Mouse (Mus musculus) thymus, postnatal 4 days (tissue): ENCODE measurements around the gene Slc22a23.

Experiments used
- DNase-seq: peaks from one replicate; pipeline ENCODE4 v3.0.0; 2021

The Slc22a23 gene

GRCm38 (mm10) chr13:34266942-34267660 is 77.9 kb downstream of the Slc22a23 start:
- no peak for DNase-seq

- no peak for DNase-seq
These were observed 78.9 kb downstream of the Slc22a23 start for GRCm38 (mm10) chr13:34266067-34266466.

GRCm38 (mm10) chr13:34265576-34265975 is 79.4 kb downstream of the Slc22a23 start:
- no peak for DNase-seq

- DNase-seq, result no peak
These were observed 79.9 kb downstream of the Slc22a23 start for GRCm38 (mm10) chr13:34265022-34265565.

GRCm38 (mm10) chr13:34264508-34264907 is 80.5 kb downstream of the Slc22a23 start:
- no peak for DNase-seq

- no peak for DNase-seq
These were observed 86.2 kb downstream of the Slc22a23 start for GRCm38 (mm10) chr13:34258765-34259164.

GRCm38 (mm10) chr13:34257177-34257576 is 87.8 kb downstream of the Slc22a23 start:
- no peak for DNase-seq

- no peak for DNase-seq
These were observed 88.3 kb downstream of the Slc22a23 start for GRCm38 (mm10) chr13:34256676-34257075.

- no peak for DNase-seq
These were observed 89.7 kb downstream of the Slc22a23 start for GRCm38 (mm10) chr13:34255297-34255696.

GRCm38 (mm10) chr13:34254691-34255090 is 90.3 kb downstream of the Slc22a23 start:
- DNase-seq, result no peak

GRCm38 (mm10) chr13:34253736-34254135 is 91.2 kb downstream of the Slc22a23 start:
- DNase-seq, result no peak

GRCm38 (mm10) chr13:34248941-34249920 is 95.8 kb downstream of the Slc22a23 start:
- no peak for DNase-seq

GRCm38 (mm10) chr13:34248107-34248506 is 96.9 kb downstream of the Slc22a23 start:
- DNase-seq, result no peak

GRCm38 (mm10) chr13:34246821-34247220 is 98.2 kb downstream of the Slc22a23 start:
- DNase-seq, result no peak

GRCm38 (mm10) chr13:34245216-34245615 is 99.8 kb downstream of the Slc22a23 start:
- no peak for DNase-seq

GRCm38 (mm10) chr13:34244186-34244585 is 100.8 kb downstream of the Slc22a23 start:
- DNase-seq, result no peak

- DNase-seq, result no peak
These were observed 102.8 kb downstream of the Slc22a23 start for GRCm38 (mm10) chr13:34242211-34242610.

- DNase-seq, result no peak
These were observed 104.9 kb downstream of the Slc22a23 start for GRCm38 (mm10) chr13:34240087-34240428.

GRCm38 (mm10) chr13:34239371-34240086 is 105.5 kb downstream of the Slc22a23 start:
- DNase-seq, result no peak

GRCm38 (mm10) chr13:34238646-34239290 is 106.2 kb downstream of the Slc22a23 start:
- no peak for DNase-seq

- no peak for DNase-seq
These were observed 109.9 kb downstream of the Slc22a23 start for GRCm38 (mm10) chr13:34235056-34235455.

GRCm38 (mm10) chr13:34234439-34234838 is 110.5 kb downstream of the Slc22a23 start:
- DNase-seq, result no peak
